Mouse (Mus musculus): Measurements from ENCODE around the gene Med31. TPM values are rescaled to one million over a fixed set of nuclear protein-coding genes. Genes with fewer than 3 reads are reported as not detected.

The Med31 gene
- polyA plus RNA-seq, 1 experiment from 2014 or later = 54.7 TPM

DNA sequence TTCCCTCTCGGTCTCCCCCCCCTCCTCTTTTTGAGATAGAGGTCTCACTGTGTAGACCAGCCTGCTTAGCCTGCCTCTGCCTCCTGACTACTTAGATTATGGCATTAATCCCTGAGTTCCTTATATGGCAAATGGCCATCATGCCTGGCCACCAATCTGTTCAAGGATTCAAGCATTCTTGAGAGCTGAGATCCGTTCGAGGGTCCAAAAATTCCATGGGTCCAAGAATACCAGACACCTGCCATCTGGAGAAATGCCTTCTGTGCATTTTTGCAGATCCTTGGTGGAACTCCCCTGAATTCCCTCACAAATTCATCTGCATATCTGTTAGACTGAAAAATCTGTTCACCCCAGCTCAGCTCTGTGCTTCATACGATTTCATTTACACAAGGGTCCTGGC lies 8.0 kb upstream of the Med31 start:
- WGBS = 86% methylated on average over 4 of the region's 4 CpGs
- no peaks in the 10 kb centered on the region for H3K9me3 ChIP-seq
- H3K4me2 ChIP-seq (replicated peaks) = no peak overlapping the region

DNA sequence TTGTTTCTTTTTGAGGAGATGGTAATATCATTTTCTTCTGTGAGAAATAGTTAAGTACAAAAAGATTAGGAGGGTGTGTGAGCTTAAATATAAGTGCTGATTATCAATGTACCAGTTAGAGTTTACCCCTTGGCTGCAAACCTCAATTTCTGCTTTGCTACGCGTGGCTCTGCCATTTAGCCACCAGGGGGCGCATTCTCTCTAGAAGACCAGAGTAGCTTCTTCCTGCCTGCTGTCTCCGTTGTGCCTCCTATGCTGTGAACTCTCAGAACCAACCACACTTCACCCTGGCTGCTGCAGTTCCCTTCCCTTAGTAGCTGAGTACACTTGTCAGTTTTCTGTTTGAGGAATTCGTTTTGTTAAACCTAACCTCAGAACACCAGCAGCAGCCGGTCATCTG lies 5.9 kb upstream of the Med31 start:
- peaks cover 7% of the 10 kb centered on the region for H3K4me1 ChIP-seq
- no peak overlapping the region for H3K9ac ChIP-seq
- 17% methylated on average over 6 of the region's 6 CpGs for WGBS
- no peak overlapping the region for H3K27ac ChIP-seq
- H3K36me3 ChIP-seq = peaks cover 4% of the 10 kb centered on the region; the same call in 1 of the 2 replicates
- no peak for ATAC-seq (ENCODE audit: low FRiP score, low read depth)
- no peak overlapping the region for H3K4me2 ChIP-seq (replicated peaks)
- H3K4me3 ChIP-seq = no peak overlapping the region
- no peaks in the 10 kb centered on the region for H3K9me3 ChIP-seq
- H3K27me3 ChIP-seq (replicated peaks) = no peaks in the 10 kb centered on the region

More for the DNA sequence above, 8.0 kb upstream of the Med31 start:
- ATAC-seq (ENCODE audit: low FRiP score, low read depth) = no peak
- Histone ChIP-seq H3K27me3 (replicated peaks) (no peaks in the 10 kb centered on the region), H3K36me3 (peaks cover 4% of the 10 kb centered on the region; the same call in 1 of the 2 replicates), H3K4me1 (peaks cover 13% of the 10 kb centered on the region), H3K27ac (no peak overlapping the region), H3K9ac (no peak overlapping the region), H3K4me3 (no peak overlapping the region)

GRCm38 (mm10) chr11:72217116-72217515 lies 1.7 kb upstream of the Med31 start:
- H3K4me1 ChIP-seq = peaks cover 7% of the 10 kb centered on the region; the same call in 1 of the 2 replicates
- H3K9me3 ChIP-seq = no peaks in the 10 kb centered on the region
- H3K4me2 ChIP-seq (replicated peaks) = peak overlapping the region; percentile 30
- no peak for ATAC-seq (ENCODE audit: low FRiP score, low read depth)
- H3K27me3 ChIP-seq (replicated peaks) = no peaks in the 10 kb centered on the region
- 84% methylated on average over 5 of the region's 5 CpGs for WGBS
- no peak overlapping the region for H3K9ac ChIP-seq
- H3K4me3 ChIP-seq = no peak overlapping the region
- peaks cover 4% of the 10 kb centered on the region; the same call in 1 of the 2 replicates for H3K36me3 ChIP-seq
- no peak overlapping the region for H3K27ac ChIP-seq

GRCm38 (mm10) chr11:72214591-72215409 lies 592 bp downstream of the Med31 start:
- H3K4me1 ChIP-seq = peaks cover 7% of the 10 kb centered on the region; the same call in 1 of the 2 replicates

DNA sequence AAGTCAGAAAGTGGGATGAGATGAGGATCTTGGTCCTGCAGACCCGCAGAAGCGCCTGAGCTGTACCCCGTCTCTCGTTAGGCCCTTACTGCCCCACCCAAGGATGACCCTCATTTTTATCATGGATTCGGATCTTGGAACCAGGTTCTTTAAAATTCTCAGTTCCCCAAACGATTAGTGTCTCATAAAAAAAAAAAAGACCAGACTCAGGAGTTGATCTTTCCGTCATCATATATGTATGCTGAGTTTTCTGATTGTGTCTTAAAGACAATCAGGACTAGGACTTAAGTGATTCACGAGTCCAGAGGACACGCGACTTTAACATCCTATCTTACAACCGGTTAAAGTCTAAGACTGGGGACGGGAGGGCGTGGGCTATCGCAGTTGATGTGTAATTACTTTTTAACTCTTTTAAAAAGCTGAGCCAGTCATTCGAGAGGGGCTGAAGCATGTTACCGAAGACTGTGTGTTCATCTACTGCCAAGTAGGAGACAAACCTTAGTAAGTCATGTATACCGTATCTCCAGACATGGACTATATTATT lies 7.5 kb downstream of the Med31 start:
- no peak overlapping the region for H3K27ac ChIP-seq
- H3K27me3 ChIP-seq (replicated peaks) = no peaks in the 10 kb centered on the region
- no peak for ATAC-seq (ENCODE audit: low FRiP score, low read depth)
- H3K9me3 ChIP-seq = no peaks in the 10 kb centered on the region
- H3K9ac ChIP-seq = peak overlapping the region; percentile 71
- H3K4me3 ChIP-seq = peak overlapping the region; percentile 69
- 21% methylated on average over 17 of the region's 17 CpGs for WGBS
- H3K4me2 ChIP-seq (replicated peaks) = peak overlapping the region; percentile 72
- peaks cover 20% of the 10 kb centered on the region for H3K36me3 ChIP-seq
- H3K4me1 ChIP-seq = peaks cover 23% of the 10 kb centered on the region

More at GRCm38 (mm10) chr11:72214591-72215409, 592 bp downstream of the Med31 start:
- Histone ChIP-seq H3K36me3 (peaks cover 24% of the 10 kb centered on the region), H3K27ac (peak overlapping the region; percentile 16; the same call in 1 of the 2 replicates), H3K9ac (peak overlapping the region; percentile 72), H3K4me2 (replicated peaks) (peak overlapping the region; percentile 93), H3K4me3 (peak overlapping the region; percentile 65), H3K9me3 (no peaks in the 10 kb centered on the region), H3K27me3 (replicated peaks) (no peaks in the 10 kb centered on the region)
- under 1% methylated on average over 51 of the region's 51 CpGs for WGBS
- peak; percentile 94 for ATAC-seq (ENCODE audit: low FRiP score, low read depth)

- ATAC-seq (ENCODE audit: low FRiP score, low read depth) = peak; percentile 93
- Histone ChIP-seq H3K9me3 (no peaks in the 10 kb centered on the region), H3K4me2 (replicated peaks) (peak within 1 kb of the TSS; percentile 72), H3K9ac (peak within 1 kb of the TSS; percentile 71), H3K4me3 (peak within 1 kb of the TSS; percentile 69), H3K4me1 (peaks cover 23% of the 10 kb centered on the region), H3K36me3 (peaks cover 21% of the 10 kb centered on the region), H3K27me3 (replicated peaks) (no peaks in the 10 kb centered on the region), H3K27ac (0 out of 2 replicates have a peak within 1 kb of the TSS, but pooled peaks have one; percentile 9)
- WGBS = under 1% methylated on average over 42 of the region's 42 CpGs
Measured at GRCm38 (mm10) chr11:72207204-72207833, 8.1 kb downstream of the Med31 start, which contains the start of the genes 4933427D14Rik and Txndc17. Gene 4933427D14Rik, minus strand, starts transcription at chr11:72207459. Gene Txndc17, plus strand, starts transcription at chr11:72207547.

GRCm38 (mm10) chr11:72206341-72207203 lies 8.8 kb downstream of the Med31 start, which contains the start of gene Gm43951:
Gene Gm43951, minus strand, starts transcription at chr11:72206840.
- Histone ChIP-seq H3K9me3 (no peaks in the 10 kb centered on the region), H3K9ac (peak within 1 kb of the TSS; percentile 71), H3K4me3 (peak within 1 kb of the TSS; percentile 69), H3K4me1 (peaks cover 23% of the 10 kb centered on the region), H3K4me2 (replicated peaks) (peak within 1 kb of the TSS; percentile 72), H3K27ac (0 out of 2 replicates have a peak within 1 kb of the TSS, but pooled peaks have one; percentile 9), H3K36me3 (peaks cover 25% of the 10 kb centered on the region), H3K27me3 (replicated peaks) (no peaks in the 10 kb centered on the region)
- WGBS = under 1% methylated on average over 43 of the region's 43 CpGs
- peak; percentile 56; the same call in 1 of the 2 replicates for ATAC-seq (ENCODE audit: low FRiP score, low read depth)

DNA sequence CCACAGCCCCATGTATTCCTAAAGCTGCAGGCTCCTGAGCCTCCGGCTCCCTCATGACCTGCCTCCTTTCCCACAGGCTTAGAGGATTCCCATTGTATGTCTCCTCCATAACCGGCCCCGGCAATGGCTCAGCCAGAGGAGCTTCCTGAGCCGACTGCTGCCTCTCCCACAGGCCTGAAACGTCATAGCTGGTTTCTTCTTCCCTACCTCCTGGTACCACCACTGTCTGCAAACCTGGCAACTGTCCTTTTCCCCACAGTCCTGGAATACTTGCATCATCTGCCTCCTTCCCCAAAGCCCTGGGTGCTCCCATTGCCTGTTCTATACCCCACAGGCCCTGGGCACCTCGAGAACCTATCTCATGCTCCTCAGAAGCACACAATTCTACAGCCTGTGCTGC lies 10.1 kb downstream of the Med31 start:
- no peak overlapping the region for H3K4me3 ChIP-seq
- H3K27me3 ChIP-seq (replicated peaks) = no peaks in the 10 kb centered on the region
- peaks cover 23% of the 10 kb centered on the region for H3K36me3 ChIP-seq
- H3K27ac ChIP-seq = no peak overlapping the region
- ATAC-seq (ENCODE audit: low FRiP score, low read depth) = no peak
- H3K9ac ChIP-seq = peak overlapping the region; percentile 71; the same call in 1 of the 2 replicates
- H3K9me3 ChIP-seq = no peaks in the 10 kb centered on the region
- H3K4me2 ChIP-seq (replicated peaks) = peak overlapping the region; percentile 72
- WGBS = 87% methylated on average over 6 of the region's 6 CpGs
- peaks cover 23% of the 10 kb centered on the region for H3K4me1 ChIP-seq

- H3K4me1 ChIP-seq = peaks cover 23% of the 10 kb centered on the region
- H3K4me3 ChIP-seq = no peak overlapping the region
- peaks cover 28% of the 10 kb centered on the region for H3K36me3 ChIP-seq
- no peaks in the 10 kb centered on the region for H3K27me3 ChIP-seq (replicated peaks)
- H3K4me2 ChIP-seq (replicated peaks) = no peak overlapping the region
- 79% methylated on average over 1 of the region's 1 CpGs for WGBS
- H3K9me3 ChIP-seq = no peaks in the 10 kb centered on the region
- ATAC-seq (ENCODE audit: low FRiP score, low read depth) = no peak
- no peak overlapping the region for H3K27ac ChIP-seq
- H3K9ac ChIP-seq = no peak overlapping the region
Measured at GRCm38 (mm10) chr11:72203440-72203839, 12.0 kb downstream of the Med31 start.

DNA sequence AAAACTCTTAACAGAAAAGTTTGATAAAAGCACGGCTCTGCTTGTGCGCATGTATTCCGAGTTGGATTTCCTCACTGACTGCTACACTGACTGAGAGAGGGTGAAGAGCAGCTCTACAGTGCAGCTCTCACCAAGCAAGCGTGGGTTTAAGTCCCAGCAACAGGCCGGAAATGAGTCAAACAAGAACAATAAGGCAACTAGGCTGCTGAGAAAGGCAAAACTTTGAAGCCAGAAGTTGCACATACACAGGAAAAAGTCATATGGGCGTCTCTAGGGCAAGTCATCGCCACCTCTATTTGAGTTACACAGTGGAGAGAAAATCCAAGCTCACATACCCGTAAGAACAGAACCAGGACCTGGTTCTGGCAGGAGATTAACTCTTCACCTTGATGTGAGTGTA lies 18.9 kb downstream of the Med31 start:
- no peak overlapping the region for H3K27ac ChIP-seq
- H3K4me1 ChIP-seq = no peaks in the 10 kb centered on the region
- no peaks in the 10 kb centered on the region for H3K9me3 ChIP-seq
- H3K9ac ChIP-seq = no peak overlapping the region
- H3K4me3 ChIP-seq = no peak overlapping the region
- peaks cover 47% of the 10 kb centered on the region for H3K36me3 ChIP-seq
- H3K27me3 ChIP-seq (replicated peaks) = no peaks in the 10 kb centered on the region
- 92% methylated on average over 8 of the region's 8 CpGs for WGBS
- ATAC-seq (ENCODE audit: low FRiP score, low read depth) = no peak
- H3K4me2 ChIP-seq (replicated peaks) = no peak overlapping the region

GRCm38 (mm10) chr11:72194259-72194658 lies 21.1 kb downstream of the Med31 start:
- H3K4me1 ChIP-seq = no peaks in the 10 kb centered on the region
- no peak for ATAC-seq (ENCODE audit: low FRiP score, low read depth)
- H3K36me3 ChIP-seq = peaks cover 52% of the 10 kb centered on the region
- no peaks in the 10 kb centered on the region for H3K9me3 ChIP-seq
- 94% methylated on average over 2 of the region's 2 CpGs for WGBS
- H3K9ac ChIP-seq = no peak overlapping the region
- H3K27me3 ChIP-seq (replicated peaks) = no peaks in the 10 kb centered on the region
- no peak overlapping the region for H3K4me3 ChIP-seq
- no peak overlapping the region for H3K27ac ChIP-seq
- H3K4me2 ChIP-seq (replicated peaks) = no peak overlapping the region

Data from neural tube, embryonic 12.5 days (tissue).